Mouse (Mus musculus): ENCODE data around the gene Lbr. TPM values are rescaled to one million over a fixed set of nuclear protein-coding genes. Genes with fewer than 3 reads are reported as not detected.
A peak's percentile ranks its signal among the peaks of the same experiment; 100 is the strongest.

Gene Lbr
- polyA plus RNA-seq, 2 experiments, result 45.0 to 112 TPM

- H3K36me3 ChIP-seq (ENCODE audit: control insufficient read depth, insufficient read depth, low read length), result no peaks in the 10 kb centered on the region
- no peak overlapping the region for H3K9ac ChIP-seq (ENCODE audit: low read depth, low read length, severe bottlenecking)
- H3K9me3 ChIP-seq (ENCODE audit: control insufficient read depth, low read length), result no peaks in the 10 kb centered on the region
- no peak overlapping the region for H3K4me3 ChIP-seq (replicated peaks; ENCODE audit: low read length)
- no peak for TF ChIP-seq POLR2A (IDR thresholded peaks at IDR 0.05; ENCODE audit: borderline replicate concordance, extremely low read depth, insufficient read depth, insufficient read length)
- no peaks in the 10 kb centered on the region for H3K27me3 ChIP-seq (ENCODE audit: control insufficient read depth, insufficient read depth, low read length)
- 90% methylated on average over 3 of the region's 3 CpGs for WGBS
- H3K4me2 ChIP-seq (replicated peaks; ENCODE audit: low read depth, low read length, severe bottlenecking), result no peak overlapping the region
- ATAC-seq (ENCODE audit: low FRiP score, low read depth), result no peak
- H3K4me1 ChIP-seq (ENCODE audit: control insufficient read depth, insufficient read depth, low read length), result peaks cover 9% of the 10 kb centered on the region; the same call in 1 of the 2 replicates
- DNase-seq (ENCODE audit: low spot score), result no peak
- H3K27ac ChIP-seq (replicated peaks; ENCODE audit: low read depth, low read length), result no peak overlapping the region
Measured at GRCm38 (mm10) chr1:181845767-181846166, 2.9 kb upstream of the Lbr start.

GRCm38 (mm10) chr1:181844874-181845547 lies 2.2 kb upstream of the Lbr start:
- ATAC-seq (ENCODE audit: low FRiP score, low read depth), result no peak
- no peak for TF ChIP-seq POLR2A (IDR thresholded peaks at IDR 0.05; ENCODE audit: borderline replicate concordance, extremely low read depth, insufficient read depth, insufficient read length)
- DNase-seq (ENCODE audit: low spot score), result no peak
- WGBS, result 84% methylated on average over 15 of the region's 15 CpGs
- H3K27me3 ChIP-seq (ENCODE audit: control insufficient read depth, insufficient read depth, low read length), result no peaks in the 10 kb centered on the region
- H3K9ac ChIP-seq (ENCODE audit: low read depth, low read length, severe bottlenecking), result no peak overlapping the region
- H3K9me3 ChIP-seq (ENCODE audit: control insufficient read depth, low read length), result no peaks in the 10 kb centered on the region
- H3K4me2 ChIP-seq (replicated peaks; ENCODE audit: low read depth, low read length, severe bottlenecking), result no peak overlapping the region
- no peak overlapping the region for H3K4me3 ChIP-seq (replicated peaks; ENCODE audit: low read length)
- peaks cover 16% of the 10 kb centered on the region for H3K4me1 ChIP-seq (ENCODE audit: control insufficient read depth, insufficient read depth, low read length)
- no peak overlapping the region for H3K27ac ChIP-seq (replicated peaks; ENCODE audit: low read depth, low read length)
- H3K36me3 ChIP-seq (ENCODE audit: control insufficient read depth, insufficient read depth, low read length), result no peaks in the 10 kb centered on the region

GRCm38 (mm10) chr1:181841864-181842672 lies 778 bp downstream of the Lbr start:
- TF ChIP-seq POLR2A (IDR thresholded peaks at IDR 0.05; ENCODE audit: borderline replicate concordance, extremely low read depth, insufficient read depth, insufficient read length), result peak; percentile 62; the same call in 1 of the 2 replicates
- H3K9ac ChIP-seq (ENCODE audit: low read depth, low read length, severe bottlenecking), result peak overlapping the region; percentile 86
- H3K27me3 ChIP-seq (ENCODE audit: control insufficient read depth, insufficient read depth, low read length), result no peaks in the 10 kb centered on the region
- H3K4me3 ChIP-seq (replicated peaks; ENCODE audit: low read length), result peak overlapping the region; percentile 85
- peak; percentile 95 for DNase-seq (ENCODE audit: low spot score)
- peak overlapping the region; percentile 88 for H3K27ac ChIP-seq (replicated peaks; ENCODE audit: low read depth, low read length)
- no peaks in the 10 kb centered on the region for H3K9me3 ChIP-seq (ENCODE audit: control insufficient read depth, low read length)
- peak; percentile 99 for ATAC-seq (ENCODE audit: low FRiP score, low read depth)
- peaks cover 2% of the 10 kb centered on the region; the same call in 1 of the 2 replicates for H3K36me3 ChIP-seq (ENCODE audit: control insufficient read depth, insufficient read depth, low read length)
- WGBS, result 2% methylated on average over 103 of the region's 113 CpGs
- peak overlapping the region; percentile 87 for H3K4me2 ChIP-seq (replicated peaks; ENCODE audit: low read depth, low read length, severe bottlenecking)
- H3K4me1 ChIP-seq (ENCODE audit: control insufficient read depth, insufficient read depth, low read length), result peaks cover 24% of the 10 kb centered on the region

- no peaks in the 10 kb centered on the region for H3K9me3 ChIP-seq (ENCODE audit: control insufficient read depth, low read length)
- no peak for DNase-seq (ENCODE audit: low spot score)
- no peak; the same call in 1 of the 2 replicates for ATAC-seq (ENCODE audit: low FRiP score, low read depth)
- H3K4me2 ChIP-seq (replicated peaks; ENCODE audit: low read depth, low read length, severe bottlenecking), result peak overlapping the region; percentile 87
- H3K4me3 ChIP-seq (replicated peaks; ENCODE audit: low read length), result peak overlapping the region; percentile 85
- no peak for TF ChIP-seq POLR2A (IDR thresholded peaks at IDR 0.05; ENCODE audit: borderline replicate concordance, extremely low read depth, insufficient read depth, insufficient read length)
- peak overlapping the region; percentile 86 for H3K9ac ChIP-seq (ENCODE audit: low read depth, low read length, severe bottlenecking)
- H3K36me3 ChIP-seq (ENCODE audit: control insufficient read depth, insufficient read depth, low read length), result peaks cover 8% of the 10 kb centered on the region
- WGBS, result under 1% methylated on average over 16 of the region's 16 CpGs
- H3K27me3 ChIP-seq (ENCODE audit: control insufficient read depth, insufficient read depth, low read length), result no peaks in the 10 kb centered on the region
- peak overlapping the region; percentile 88 for H3K27ac ChIP-seq (replicated peaks; ENCODE audit: low read depth, low read length)
- H3K4me1 ChIP-seq (ENCODE audit: control insufficient read depth, insufficient read depth, low read length), result peaks cover 24% of the 10 kb centered on the region
Measured at GRCm38 (mm10) chr1:181841396-181841795, 1.4 kb downstream of the Lbr start.

GRCm38 (mm10) chr1:181839746-181840366 lies 3.0 kb downstream of the Lbr start:
- Histone ChIP-seq H3K36me3 (ENCODE audit: control insufficient read depth, insufficient read depth, low read length) (peaks cover 24% of the 10 kb centered on the region), H3K9me3 (ENCODE audit: control insufficient read depth, low read length) (no peaks in the 10 kb centered on the region), H3K4me1 (ENCODE audit: control insufficient read depth, insufficient read depth, low read length) (peaks cover 24% of the 10 kb centered on the region), H3K27me3 (ENCODE audit: control insufficient read depth, insufficient read depth, low read length) (no peaks in the 10 kb centered on the region), H3K9ac (ENCODE audit: low read depth, low read length, severe bottlenecking) (no peak overlapping the region), H3K4me3 (replicated peaks; ENCODE audit: low read length) (peak overlapping the region; percentile 12; the same call in 1 of the 2 replicates), H3K27ac (replicated peaks; ENCODE audit: low read depth, low read length) (no peak overlapping the region), H3K4me2 (replicated peaks; ENCODE audit: low read depth, low read length, severe bottlenecking) (peak overlapping the region; percentile 87)
- no peak for DNase-seq (ENCODE audit: low spot score)
- no peak for ATAC-seq (ENCODE audit: low FRiP score, low read depth)
- 20% methylated on average over 6 of the region's 6 CpGs for WGBS
- TF ChIP-seq POLR2A (IDR thresholded peaks at IDR 0.05; ENCODE audit: borderline replicate concordance, extremely low read depth, insufficient read depth, insufficient read length), result no peak

Data from limb, embryonic 14.5 days (tissue).